Mouse (Mus musculus) ovary, postnatal 36 days (tissue): ENCODE data around the gene Cdk5rap2.

Experiments used
- DNase-seq: peaks from one replicate; pipeline ENCODE4 v3.0.0; 2022; ENCODE audit warnings: low spot score, mixed read lengths

The Cdk5rap2 gene

DNA sequence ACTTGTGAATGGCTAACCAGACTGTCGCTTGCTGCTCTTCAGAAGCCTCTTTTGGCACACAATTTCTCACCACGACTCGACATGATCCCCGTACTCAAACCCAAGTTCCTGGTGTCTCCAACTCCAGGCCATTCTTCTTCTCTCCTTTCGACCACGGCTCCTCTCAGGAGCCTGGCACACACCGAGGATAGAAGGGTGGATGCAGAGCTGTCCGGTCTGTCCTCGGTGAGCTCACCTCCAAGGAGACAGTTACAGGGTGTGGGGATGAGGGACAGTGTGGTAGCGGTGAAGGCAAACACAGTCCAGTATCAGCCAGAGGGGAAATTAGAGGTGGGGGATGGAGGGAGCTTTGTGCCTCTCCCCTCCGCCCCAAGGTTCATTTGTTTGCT lies 149.8 kb downstream of the Cdk5rap2 start:
- no peak for DNase-seq

DNA sequence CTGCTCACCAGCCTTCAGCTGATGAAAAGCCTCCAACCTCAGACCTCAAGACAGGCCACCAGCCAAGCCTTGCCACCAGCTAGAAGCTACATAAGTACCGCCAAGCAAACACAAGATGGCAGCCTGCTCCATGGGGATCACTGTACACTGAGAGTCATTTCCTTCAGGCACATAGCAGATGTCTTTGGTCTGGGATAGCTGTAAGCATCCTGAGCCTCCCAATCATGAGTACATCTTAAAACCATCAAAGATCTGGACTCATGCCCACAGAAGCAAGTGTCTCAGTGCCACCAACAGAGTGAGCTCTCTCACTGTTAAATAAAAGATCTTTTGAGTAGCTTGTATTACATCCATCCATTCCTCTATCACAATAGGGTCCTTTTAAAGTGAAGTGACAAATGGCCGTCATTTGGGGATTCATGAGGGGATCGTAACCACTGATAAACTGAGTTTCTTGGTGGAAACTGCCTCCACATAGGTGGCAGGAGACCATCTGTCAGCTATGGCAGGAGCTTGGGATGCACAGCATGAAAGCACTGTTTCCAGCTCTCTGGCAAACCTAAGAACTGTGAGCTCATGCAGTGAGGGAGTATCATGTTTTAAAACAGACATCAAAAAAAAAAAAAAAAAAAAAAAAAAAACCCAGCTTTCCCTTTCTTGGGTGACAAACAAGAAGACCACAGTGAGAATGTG lies 150.4 kb downstream of the Cdk5rap2 start:
- DNase-seq: no peak

DNA sequence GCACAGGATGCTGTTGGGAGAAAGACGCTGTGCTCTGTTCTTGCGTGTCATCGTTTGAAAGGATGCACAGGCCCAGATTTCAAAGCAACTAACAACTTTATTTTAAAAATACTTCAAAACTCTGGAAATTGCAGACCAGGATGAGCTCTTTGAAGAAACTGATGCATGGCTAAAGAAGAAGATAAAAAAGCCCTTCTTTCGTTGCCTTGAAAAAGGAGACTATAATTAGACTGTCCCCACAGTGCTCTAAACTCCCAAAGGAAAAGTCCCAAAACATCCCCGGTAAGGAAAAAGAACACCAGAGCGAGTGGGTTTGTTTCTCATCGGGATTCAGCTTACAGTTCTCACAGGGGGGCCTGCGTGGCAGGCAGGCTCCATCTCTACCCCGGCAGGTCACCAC lies 151.4 kb downstream of the Cdk5rap2 start:
- DNase-seq: no peak

DNA sequence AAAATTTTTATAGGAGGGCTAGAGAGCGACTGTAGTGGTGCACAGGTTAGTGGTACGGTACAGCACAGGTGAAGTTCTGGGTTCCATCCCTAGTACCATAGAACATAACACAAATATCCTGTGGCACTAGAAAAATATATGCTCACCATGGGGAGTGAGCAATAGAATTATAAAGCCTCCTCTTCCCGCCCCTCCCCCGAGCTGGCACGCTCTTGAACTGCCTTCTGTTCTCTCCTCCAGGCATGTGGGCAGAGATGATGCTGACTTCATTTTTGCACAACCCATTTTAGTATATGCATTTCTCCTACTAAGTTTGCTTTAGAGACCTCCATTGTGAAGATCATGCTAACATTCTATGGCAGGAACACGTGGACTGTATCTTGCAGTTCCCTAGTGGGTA lies 152.0 kb downstream of the Cdk5rap2 start:
- DNase-seq: no peak

DNA sequence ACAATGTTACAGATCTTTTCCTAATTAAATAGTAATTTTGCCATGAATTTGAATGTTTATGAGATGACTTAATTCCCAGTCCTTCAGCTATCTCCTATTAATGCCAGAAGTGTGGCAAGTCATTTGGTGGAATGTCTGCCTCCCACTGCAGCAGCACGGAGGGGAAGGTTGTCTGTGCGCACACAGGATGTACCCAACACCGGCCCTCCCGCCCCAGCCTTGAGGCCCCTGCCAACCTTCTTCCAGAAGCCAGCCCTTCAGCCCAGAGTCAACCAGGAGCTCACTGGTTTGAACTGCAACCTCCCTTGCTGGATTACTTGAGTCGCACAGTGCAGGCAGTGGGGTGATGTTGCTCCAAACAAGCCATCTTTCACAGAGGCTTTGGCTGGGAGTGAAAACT lies 158.5 kb downstream of the Cdk5rap2 start:
- no peak for DNase-seq

DNA sequence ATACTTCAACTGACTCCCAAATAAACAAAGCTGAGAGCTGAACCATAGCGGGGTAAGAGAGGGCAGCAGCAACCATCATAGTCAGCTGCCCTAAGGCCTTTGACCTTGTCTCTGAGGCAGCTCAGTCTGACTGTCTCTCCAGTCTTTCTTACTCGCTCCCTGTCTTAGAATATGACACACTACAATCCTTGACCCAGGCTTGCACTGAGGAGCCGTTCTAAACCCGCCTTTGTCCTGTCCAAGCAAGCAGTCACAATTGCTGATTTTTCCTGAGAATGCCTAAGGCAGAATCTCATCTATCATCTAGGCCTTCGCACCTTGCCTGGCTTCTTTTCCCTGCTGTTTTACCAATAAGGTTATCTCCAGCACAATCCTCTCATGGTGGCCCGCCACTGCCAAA lies 164.5 kb downstream of the Cdk5rap2 start:
- no peak for DNase-seq

DNA sequence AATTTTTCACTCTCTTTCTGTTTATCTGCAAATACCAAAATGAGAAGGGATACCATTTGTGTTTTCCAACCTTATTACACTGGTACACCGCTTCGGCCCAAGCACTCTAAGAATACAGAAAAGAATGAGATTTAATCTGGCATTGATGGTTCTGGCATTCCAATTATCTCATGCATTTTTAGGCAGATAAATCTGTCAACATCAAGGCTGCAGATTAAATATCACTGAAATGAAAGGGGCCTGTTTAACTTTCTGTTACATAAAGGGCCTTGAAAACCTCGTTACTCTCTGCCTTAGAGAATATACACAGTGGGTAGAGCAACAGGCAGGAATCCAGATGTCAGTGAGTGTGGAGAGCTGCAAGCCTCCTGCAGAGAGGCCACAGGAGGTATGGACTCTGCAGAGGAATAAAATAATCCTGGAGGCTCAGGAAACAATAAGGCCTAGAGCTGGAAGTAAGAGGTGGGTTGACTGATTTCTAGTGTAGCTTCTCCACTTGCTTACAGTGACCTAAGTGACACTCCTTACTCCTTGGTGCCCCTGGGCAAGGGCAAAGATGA lies 166.6 kb downstream of the Cdk5rap2 start:
- DNase-seq: no peak

DNA sequence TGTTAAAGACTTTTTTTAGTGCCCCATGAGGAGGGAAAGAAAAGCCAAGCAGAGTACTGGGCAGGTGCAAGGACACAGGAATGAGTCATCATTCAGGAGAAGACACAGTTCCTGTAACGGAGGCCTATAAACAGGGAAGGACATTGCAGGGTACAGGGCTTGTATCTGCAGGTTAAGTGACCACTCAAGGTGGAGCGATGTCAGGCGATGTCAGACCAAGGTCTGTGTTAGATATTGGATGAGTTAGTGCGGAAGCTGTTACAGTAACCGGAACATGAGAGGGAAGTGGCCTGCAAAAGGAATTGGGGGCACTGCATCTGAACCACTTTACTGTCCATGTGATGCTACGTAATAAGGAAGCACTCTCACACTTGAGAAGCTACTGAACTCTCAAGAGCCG lies 170.5 kb downstream of the Cdk5rap2 start:
- no peak for DNase-seq

DNA sequence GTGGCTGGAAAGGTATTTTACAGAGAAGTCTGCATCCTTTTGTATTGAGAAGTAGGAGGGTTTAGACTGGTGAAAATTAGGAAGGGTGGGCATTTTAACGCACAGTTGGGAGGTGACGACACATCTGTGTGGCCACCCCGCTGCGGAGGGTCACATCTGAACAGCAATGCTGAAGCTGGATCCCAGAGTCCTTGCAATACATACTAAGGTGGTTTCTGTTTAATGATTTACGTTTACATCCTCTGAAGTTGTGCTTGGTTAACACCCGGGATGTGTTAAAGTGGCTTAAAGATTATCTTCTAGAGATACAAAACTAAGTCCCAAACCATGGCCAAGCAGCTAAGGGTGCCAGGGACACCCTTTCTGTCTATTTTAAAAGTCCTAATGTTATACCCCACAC lies 171.4 kb downstream of the Cdk5rap2 start:
- DNase-seq: no peak

DNA sequence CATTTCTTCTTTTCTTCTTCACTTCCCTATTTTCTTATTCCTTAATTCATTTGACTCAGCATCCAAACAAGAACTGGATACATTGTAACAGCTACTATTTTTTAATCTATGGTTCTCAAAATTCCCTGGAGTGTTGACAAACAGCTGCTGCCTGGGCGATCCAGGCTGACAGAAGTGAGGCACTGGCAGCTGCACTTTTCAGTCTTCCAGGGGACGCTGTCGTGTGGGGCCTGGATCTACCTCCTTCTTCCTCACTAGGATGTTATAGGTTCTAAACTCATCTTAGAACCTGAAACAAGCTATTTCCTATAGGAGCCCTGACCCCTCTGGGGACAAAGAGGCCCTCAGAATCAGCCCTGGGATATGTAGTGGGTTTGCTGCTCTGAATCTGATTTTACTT lies 177.9 kb downstream of the Cdk5rap2 start:
- DNase-seq: no peak

DNA sequence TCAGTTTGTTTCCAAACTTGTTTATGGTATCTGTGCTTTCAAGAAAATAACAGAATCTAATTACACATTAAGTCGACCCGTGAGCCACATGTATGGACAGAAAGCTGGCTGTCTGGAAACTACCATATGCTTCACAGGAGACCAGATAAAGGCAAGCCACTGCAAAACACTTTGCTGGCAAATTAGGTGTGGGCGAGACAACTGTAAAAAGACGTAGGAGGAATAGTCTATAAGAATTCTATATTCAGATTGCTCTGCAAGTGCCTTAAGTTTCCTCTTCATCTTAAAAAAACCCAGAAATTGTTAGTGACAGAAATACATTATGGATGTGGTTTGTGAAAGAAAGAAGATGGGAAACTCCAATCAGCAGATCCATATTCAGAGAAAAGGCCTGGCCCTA lies 180.4 kb downstream of the Cdk5rap2 start:
- DNase-seq: no peak

DNA sequence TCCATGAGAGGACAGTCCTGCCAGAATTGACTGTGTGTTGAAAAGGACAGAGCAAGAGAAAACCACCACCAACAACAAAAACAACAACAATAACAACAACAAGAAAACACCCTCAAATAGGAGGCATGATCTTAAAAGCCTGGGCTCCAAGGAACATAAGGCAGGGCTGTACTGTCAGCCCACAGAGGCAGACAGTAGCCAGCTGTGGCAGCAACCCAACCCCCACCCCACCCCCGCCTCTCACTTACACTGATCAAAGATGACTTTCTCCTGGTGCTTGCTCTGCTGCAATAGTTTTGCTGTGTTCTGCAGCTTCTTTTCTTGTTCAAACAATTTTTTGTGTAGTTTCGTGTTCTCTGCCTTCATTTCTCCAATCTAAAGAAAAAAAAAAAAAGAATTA lies 181.9 kb downstream of the Cdk5rap2 start:
- no peak for DNase-seq

DNA sequence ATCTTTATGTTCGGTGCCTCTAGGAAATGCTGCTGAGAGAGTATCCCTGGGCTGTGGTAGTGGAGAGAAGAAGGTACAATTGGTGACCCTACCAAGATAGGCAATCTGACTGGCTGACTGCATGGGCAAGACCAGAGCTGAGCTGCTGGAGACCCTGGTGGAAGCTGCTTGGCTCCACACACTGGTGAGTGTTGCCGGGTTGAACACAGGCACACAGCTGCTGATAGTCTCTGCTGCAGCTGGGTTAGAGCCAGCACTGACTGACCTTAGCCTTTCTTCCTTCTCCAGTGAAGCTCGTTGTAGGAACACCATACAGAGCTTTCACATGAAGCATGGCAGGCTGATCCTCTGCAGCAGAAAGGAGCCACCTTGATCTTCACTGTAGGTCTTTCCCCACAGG lies 182.6 kb downstream of the Cdk5rap2 start:
- no peak for DNase-seq

DNA sequence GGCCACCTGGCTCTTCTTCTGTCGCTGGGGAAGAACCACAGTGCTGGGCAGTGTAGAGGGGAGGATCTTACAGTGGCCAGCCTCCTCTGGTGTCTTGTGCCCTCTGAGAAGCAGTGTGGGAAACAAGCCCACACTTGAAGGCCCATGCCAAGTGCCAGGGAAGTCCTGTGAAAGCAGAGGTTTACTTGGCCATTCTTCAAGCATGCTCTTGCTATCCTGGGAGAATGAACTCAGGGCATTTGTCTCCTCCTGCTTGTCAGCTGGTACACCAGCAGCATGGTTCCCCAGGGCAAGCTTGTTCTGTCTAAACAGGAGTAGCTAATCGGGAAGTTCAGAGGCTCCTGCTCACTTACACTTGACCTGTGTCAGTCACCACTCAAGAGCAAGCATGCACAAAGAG lies 185.7 kb downstream of the Cdk5rap2 start:
- DNase-seq: no peak

DNA sequence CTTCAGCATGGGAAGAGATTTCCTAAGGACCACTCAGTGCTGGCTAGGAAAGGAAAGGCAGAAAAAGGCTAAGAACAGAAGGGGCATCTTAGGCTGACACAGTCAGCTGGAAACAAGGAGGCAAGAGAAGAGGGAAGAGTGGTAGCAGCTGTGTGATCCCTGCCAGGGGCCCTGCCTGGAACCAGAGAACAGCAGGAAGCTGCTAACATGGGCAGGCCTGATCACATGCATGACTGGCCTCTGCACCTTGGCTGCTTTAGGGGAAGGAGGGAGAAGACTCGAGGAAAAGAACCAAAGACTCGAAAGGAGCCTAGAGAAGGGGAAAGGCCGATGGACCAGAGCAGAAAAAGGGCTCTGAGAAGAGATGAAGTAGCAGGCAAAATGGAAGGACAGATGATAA lies 188.4 kb downstream of the Cdk5rap2 start:
- no peak for DNase-seq

DNA sequence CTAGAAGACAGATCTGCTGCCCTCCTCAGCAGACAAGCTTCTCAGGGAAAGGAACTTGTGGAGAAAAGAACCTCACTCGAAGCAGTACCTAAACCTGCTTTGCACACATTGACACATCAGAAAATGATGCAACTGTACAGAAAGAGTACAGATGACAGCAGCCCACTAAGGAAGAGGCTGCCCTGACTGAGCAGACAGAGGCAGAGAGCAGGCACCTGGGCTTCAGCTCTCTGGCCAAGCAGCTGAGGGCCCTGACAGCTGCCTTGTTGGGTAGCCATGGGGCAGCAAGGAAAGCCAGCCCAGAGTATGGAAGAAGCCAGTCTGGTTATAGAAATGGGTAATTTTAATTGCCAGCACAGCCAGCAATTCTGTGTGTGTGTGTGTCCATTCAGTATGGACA lies 188.9 kb downstream of the Cdk5rap2 start:
- DNase-seq: no peak

DNA sequence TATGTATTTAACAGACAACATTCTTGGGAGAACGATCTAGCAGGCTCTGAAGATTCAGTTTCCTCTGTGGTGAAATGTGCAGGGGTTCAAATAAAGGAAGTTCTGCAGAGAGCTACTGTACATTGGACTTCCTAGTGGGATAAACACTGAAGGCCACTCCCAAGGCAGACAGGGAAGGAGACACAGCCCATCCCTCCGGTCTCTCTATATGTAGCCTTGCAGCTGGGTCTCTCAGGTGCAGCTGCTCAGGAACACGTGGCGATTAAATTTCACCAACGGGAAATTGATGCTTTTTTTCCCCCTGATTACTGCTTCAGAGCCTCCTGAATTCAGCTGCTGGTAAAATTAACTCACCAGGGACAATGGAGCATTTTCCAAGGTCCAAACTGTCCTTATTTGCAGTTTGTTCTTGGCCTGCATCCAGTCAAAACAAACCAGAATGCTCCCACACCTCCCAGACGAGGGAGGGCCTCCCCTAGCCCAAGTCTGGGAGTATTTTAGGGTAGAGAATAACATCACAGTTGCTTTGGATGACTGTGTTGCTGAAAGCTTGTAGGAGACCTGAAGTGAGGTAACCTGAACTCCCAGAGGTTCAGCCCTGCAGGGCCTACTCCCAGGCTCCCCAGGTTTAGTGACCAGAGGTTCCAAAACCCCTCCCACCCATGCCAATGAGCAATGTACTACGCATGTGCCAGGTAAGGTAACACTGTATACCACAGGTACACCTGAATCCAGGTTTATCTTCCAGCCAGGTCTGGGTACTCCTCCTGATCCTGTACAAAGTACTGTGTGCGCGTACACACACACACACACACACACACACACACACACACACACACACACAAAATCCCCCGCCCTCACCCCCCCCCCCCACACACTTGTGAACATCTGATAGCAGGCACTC lies 189.7 kb downstream of the Cdk5rap2 start:
- no peak for DNase-seq

DNA sequence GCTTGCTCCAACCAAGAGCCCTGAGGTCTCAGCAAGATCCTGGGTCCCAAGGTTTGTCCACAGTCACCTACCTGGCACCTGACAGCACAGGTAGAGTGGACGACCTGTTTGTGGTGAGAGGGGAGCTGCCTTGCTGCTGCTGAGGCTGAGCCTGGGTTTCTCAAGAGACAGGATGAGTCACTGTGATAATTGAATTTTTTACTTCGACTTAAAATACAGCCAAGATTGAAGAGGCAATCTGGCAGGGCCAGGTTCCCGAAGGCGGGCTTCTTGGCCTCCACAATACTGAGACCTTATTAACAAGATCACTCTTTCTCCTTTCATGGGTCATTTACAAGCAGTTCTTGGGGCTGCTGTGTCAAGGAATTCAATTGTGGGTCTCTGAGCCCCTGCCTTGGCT lies 190.5 kb downstream of the Cdk5rap2 start:
- no peak for DNase-seq

DNA sequence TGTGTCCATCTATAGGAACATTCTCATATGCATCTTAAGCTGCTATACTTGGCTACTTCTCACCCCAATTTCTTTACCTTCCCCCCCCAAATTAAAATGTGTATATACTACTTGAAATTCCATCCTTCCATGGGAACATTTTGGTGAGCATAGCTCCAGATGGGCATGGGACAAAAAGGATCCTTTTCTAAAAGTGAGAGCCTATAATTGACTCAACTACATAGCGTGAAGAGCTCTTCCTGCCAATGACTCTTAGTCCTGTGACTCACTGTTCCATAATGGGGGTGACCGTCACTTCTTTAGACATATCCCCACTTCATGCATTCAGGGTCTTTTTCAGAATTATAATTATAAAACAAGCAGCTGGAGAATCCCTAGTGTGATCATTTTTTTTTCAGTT lies 224.3 kb downstream of the Cdk5rap2 start:
- DNase-seq: no peak
